Mouse (Mus musculus) myocyte (in vitro differentiated cells): ENCODE measurements around the gene Trp53bp2. TPM values are rescaled to one million over a fixed set of nuclear protein-coding genes. Genes with fewer than 3 reads are reported as not detected.

Source experiments
- H3K27me3 ChIP-seq: one replicate; pipeline ENCODE4 v1.6.1; 2011; ENCODE audit not compliant: control insufficient read depth, insufficient read depth, insufficient read length
- H3K36me3 ChIP-seq: one replicate; pipeline ENCODE4 v1.6.1; 2011; ENCODE audit not compliant: control insufficient read depth, insufficient read depth
- H3K4me2 ChIP-seq: one replicate; pipeline ENCODE4 v1.6.1; 2011; ENCODE audit warnings: low read depth, control low read depth
- H3K4me3 ChIP-seq: one replicate; pipeline ENCODE4 v1.5.1; 2011; ENCODE audit warnings: mild to moderate bottlenecking, control low read depth, moderate library complexity
- H3K79me2 ChIP-seq: one replicate; pipeline ENCODE4 v1.6.1; 2011; ENCODE audit not compliant: control insufficient read depth, insufficient read depth
- H3ac ChIP-seq: one replicate; pipeline ENCODE4 v1.6.1; 2011; ENCODE audit not compliant: control insufficient read depth, insufficient read length
- CEBPB ChIP-seq: IDR thresholded peaks from 2 replicates; pipeline ENCODE4 v1.6.1; 2011; ENCODE audit warnings: mild to moderate bottlenecking, moderate library complexity; ENCODE audit not compliant: poor library complexity, insufficient read depth, severe bottlenecking
- E2F4 ChIP-seq: IDR thresholded peaks from one replicate; pipeline ENCODE4 v1.6.1; 2011; ENCODE audit warnings: mild to moderate bottlenecking, control low read depth, moderate library complexity; ENCODE audit not compliant: insufficient read depth
- MAX ChIP-seq: IDR thresholded peaks from one replicate; pipeline ENCODE4 v1.6.1; 2011; ENCODE audit warnings: low read depth, mild to moderate bottlenecking, control low read depth
- MYOD1 ChIP-seq, 3 experiments: IDR thresholded peaks; one replicate each; pipeline ENCODE4 v1.6.1; 2011; ENCODE audit warnings: control low read depth in 2 of 3, low read depth in 2 of 3, mild to moderate bottlenecking in 2 of 3, moderate library complexity in 1 of 3; ENCODE audit not compliant: insufficient read length in 2 of 3, control insufficient read depth in 1 of 3
- MYOG ChIP-seq, 3 experiments: IDR thresholded peaks; one replicate each; pipeline ENCODE4 v1.6.1; 2011; ENCODE audit warnings: control low read depth in 2 of 3, low read depth in 2 of 3, mild to moderate bottlenecking in 2 of 3; ENCODE audit not compliant: insufficient read length in 2 of 3, control insufficient read depth in 1 of 3, insufficient read depth in 1 of 3
- POLR2A ChIP-seq: IDR thresholded peaks from one replicate; pipeline ENCODE4 v1.6.1; 2011; ENCODE audit warnings: low read depth, mild to moderate bottlenecking, control low read depth, moderate library complexity; ENCODE audit not compliant: insufficient read length
- POLR2AphosphoS2 ChIP-seq: IDR thresholded peaks from one replicate; pipeline ENCODE4 v1.6.1; 2011; ENCODE audit warnings: low read depth, control low read depth; ENCODE audit not compliant: insufficient read length
- REST ChIP-seq: IDR thresholded peaks from one replicate; pipeline ENCODE4 v1.6.1; 2011; ENCODE audit warnings: mild to moderate bottlenecking, control low read depth, moderate library complexity; ENCODE audit not compliant: insufficient read depth, insufficient read length
- SRF ChIP-seq: IDR thresholded peaks from one replicate; pipeline ENCODE4 v1.6.1; 2011; ENCODE audit warnings: low read depth; ENCODE audit not compliant: control insufficient read depth, insufficient read length
- TCF12 ChIP-seq: IDR thresholded peaks from one replicate; pipeline ENCODE4 v1.6.1; 2011; ENCODE audit warnings: mild to moderate bottlenecking, control low read depth; ENCODE audit not compliant: poor library complexity, insufficient read depth, severe bottlenecking
- TCF3 ChIP-seq: IDR thresholded peaks from one replicate; pipeline ENCODE4 v1.6.1; 2011; ENCODE audit warnings: low read depth, control low read depth; ENCODE audit not compliant: insufficient read length
- USF1 ChIP-seq: IDR thresholded peaks from one replicate; pipeline ENCODE4 v1.6.1; 2011; ENCODE audit warnings: low read depth, mild to moderate bottlenecking, control low read depth, moderate library complexity
- polyA plus RNA-seq: library from polyadenylated mRNA; unstranded; fragments of >200 nt; fragmentation: generic; extraction: Trizol; gene quantifications from one replicate; pipeline ENCODE4 v1.2.1, GENCODE M21; 2012; ENCODE audit warnings: missing spikeins

Trp53bp2 gene
- polyA plus RNA-seq, 1 experiment, result 6.4 TPM

DNA sequence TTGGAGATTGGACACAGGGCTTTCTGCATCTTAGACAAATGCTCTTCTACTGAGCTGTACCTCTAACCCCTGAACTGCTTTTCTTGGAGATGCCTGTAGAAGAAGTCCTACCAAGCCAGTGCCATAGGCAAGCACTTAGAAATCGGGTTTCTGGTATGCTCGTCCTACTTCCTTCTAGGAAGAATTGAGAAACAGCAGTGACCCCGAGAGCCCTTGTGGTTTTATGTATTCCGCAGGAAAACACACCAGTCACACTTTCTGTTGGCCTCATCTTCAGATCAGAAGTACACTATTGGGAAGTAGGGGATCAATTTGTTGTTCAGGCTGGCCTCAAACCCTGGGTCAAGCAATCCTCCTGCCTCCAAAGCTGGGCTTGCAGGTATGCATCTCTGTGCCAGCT, 39.5 kb upstream of the Trp53bp2 start:
- H3K36me3 ChIP-seq, result no peaks in the 10 kb centered on the region

DNA sequence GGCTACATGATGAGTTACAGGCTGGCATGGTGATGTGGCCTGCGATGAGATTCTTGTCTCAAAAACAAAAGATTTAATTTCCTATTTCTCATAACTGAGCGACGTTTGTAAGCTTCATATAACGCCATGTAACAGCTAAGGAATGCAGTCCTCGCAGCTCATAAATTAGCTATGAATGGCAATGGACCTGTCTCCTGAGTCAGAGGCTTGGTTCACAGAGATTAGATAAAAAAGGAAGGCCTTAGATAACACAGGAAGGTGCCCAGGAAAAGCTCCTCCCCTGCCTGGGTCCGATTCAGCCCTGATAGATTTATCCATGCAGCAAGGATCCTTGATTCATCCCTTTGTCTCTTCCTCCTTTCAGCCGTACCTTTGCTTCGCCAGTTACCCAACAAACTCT, 37.1 kb upstream of the Trp53bp2 start:
- H3K27me3 ChIP-seq, result no peaks in the 10 kb centered on the region
- TF ChIP-seq REST (no peak), POLR2A (no peak), USF1 (no peak), MYOD1 (IDR thresholded peaks at IDR 0.05; ENCODE audit: control insufficient read depth in 1 of 3, insufficient read length in 2 of 3, low read depth in 2 of 3) (no peak), TCF12 (no peak), MAX (no peak), E2F4 (no peak), CEBPB (no peak), POLR2AphosphoS2 (no peak)
- H3K36me3 ChIP-seq, result no peaks in the 10 kb centered on the region
- no peak overlapping the region for H3ac ChIP-seq
- H3K4me2 ChIP-seq, result no peak overlapping the region
- no peak overlapping the region for H3K4me3 ChIP-seq
- H3K79me2 ChIP-seq, result no peaks in the 10 kb centered on the region

More for the DNA sequence above, 39.5 kb upstream of the Trp53bp2 start:
- TF ChIP-seq CEBPB (peak; percentile 52; the same call in 1 of the 2 replicates), TCF3 (no peak)
- H3K27me3 ChIP-seq, result no peaks in the 10 kb centered on the region
- H3K4me2 ChIP-seq, result peak overlapping the region; percentile 91
- H3K4me3 ChIP-seq, result peak overlapping the region; percentile 5
- H3K79me2 ChIP-seq, result no peaks in the 10 kb centered on the region
- no peak overlapping the region for H3ac ChIP-seq

DNA sequence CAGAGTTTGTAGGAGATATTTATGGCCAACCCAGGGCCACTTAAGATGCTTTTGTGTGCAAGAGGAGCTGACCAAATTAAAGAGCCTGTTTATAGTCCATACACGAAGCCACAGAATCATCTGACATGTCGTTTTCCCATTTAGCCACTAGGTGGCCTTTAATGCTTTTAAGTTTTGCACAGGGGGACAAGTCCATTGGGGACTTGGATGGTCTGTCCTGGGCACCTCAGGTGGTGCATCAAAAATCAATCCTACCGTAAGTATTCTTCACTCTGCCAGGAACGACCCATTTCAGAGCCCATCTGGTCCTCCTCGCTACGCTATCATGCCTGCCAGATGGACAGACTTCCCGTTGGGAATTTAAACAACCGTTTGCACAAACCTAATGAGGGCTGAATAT, 32.8 kb upstream of the Trp53bp2 start:
- Histone ChIP-seq H3K4me2 (no peak overlapping the region), H3K4me3 (no peak overlapping the region), H3K36me3 (no peaks in the 10 kb centered on the region), H3K79me2 (no peaks in the 10 kb centered on the region), H3ac (no peak overlapping the region), H3K27me3 (no peaks in the 10 kb centered on the region)
- TF ChIP-seq MAX, result no peak
- no peak for TF ChIP-seq POLR2A
- no peak for TF ChIP-seq MYOG (IDR thresholded peaks at IDR 0.05; ENCODE audit: control insufficient read depth in 1 of 3, insufficient read depth in 1 of 3, insufficient read length in 2 of 3, low read depth in 2 of 3)
- TF ChIP-seq TCF3, result no peak
- TF ChIP-seq MYOD1 (IDR thresholded peaks at IDR 0.05; ENCODE audit: control insufficient read depth in 1 of 3, insufficient read length in 2 of 3, low read depth in 2 of 3), result no peak
- TF ChIP-seq TCF12, result no peak
- no peak for TF ChIP-seq CEBPB
- TF ChIP-seq USF1, result no peak
- no peak for TF ChIP-seq SRF
- TF ChIP-seq E2F4, result no peak
- no peak for TF ChIP-seq REST
- no peak for TF ChIP-seq POLR2AphosphoS2

GRCm38 (mm10) chr1:182376826-182377225, 32.1 kb upstream of the Trp53bp2 start:
- no peaks in the 10 kb centered on the region for H3K27me3 ChIP-seq
- H3K36me3 ChIP-seq, result no peaks in the 10 kb centered on the region
- H3K4me3 ChIP-seq, result no peak overlapping the region
- H3K4me2 ChIP-seq, result no peak overlapping the region
- H3K79me2 ChIP-seq, result no peaks in the 10 kb centered on the region
- H3ac ChIP-seq, result no peak overlapping the region
- TF ChIP-seq REST (no peak), TCF3 (no peak), SRF (no peak), MYOG (IDR thresholded peaks at IDR 0.05; ENCODE audit: control insufficient read depth in 1 of 3, insufficient read depth in 1 of 3, insufficient read length in 2 of 3, low read depth in 2 of 3) (no peak), POLR2AphosphoS2 (no peak), CEBPB (no peak), USF1 (no peak), TCF12 (no peak), E2F4 (no peak), MYOD1 (IDR thresholded peaks at IDR 0.05; ENCODE audit: control insufficient read depth in 1 of 3, insufficient read length in 2 of 3, low read depth in 2 of 3) (no peak)

GRCm38 (mm10) chr1:182377519-182377918, 31.5 kb upstream of the Trp53bp2 start:
- H3K79me2 ChIP-seq, result no peaks in the 10 kb centered on the region
- no peaks in the 10 kb centered on the region for H3K36me3 ChIP-seq
- H3K4me3 ChIP-seq, result no peak overlapping the region
- no peaks in the 10 kb centered on the region for H3K27me3 ChIP-seq
- TF ChIP-seq CEBPB (no peak), USF1 (no peak), REST (no peak), E2F4 (no peak), MYOG (IDR thresholded peaks at IDR 0.05; ENCODE audit: control insufficient read depth in 1 of 3, insufficient read depth in 1 of 3, insufficient read length in 2 of 3, low read depth in 2 of 3) (no peak), SRF (no peak), TCF12 (no peak), MAX (no peak), TCF3 (no peak), MYOD1 (IDR thresholded peaks at IDR 0.05; ENCODE audit: control insufficient read depth in 1 of 3, insufficient read length in 2 of 3, low read depth in 2 of 3) (no peak), POLR2A (no peak), POLR2AphosphoS2 (no peak)
- H3K4me2 ChIP-seq, result no peak overlapping the region
- H3ac ChIP-seq, result no peak overlapping the region
